Mouse (Mus musculus): ENCODE measurements at regions not wholly inside any gene's neighbourhood (a gene's known extent, or its start where the extent isn't known, plus 50 kb on each side); places are given as distances from the start of the nearest gene placed in this dataset.
"Not testable (repeated sequence)": the region's sequence is repeated elsewhere in the genome, so short reads cannot be mapped to it uniquely, and the experiment has no call there.

GRCm38 (mm10) chr3:157371509-157371908 is 162.5 kb upstream of the Zranb2 start:
- no peak overlapping the region for H3K9ac ChIP-seq
- ATAC-seq (replicated peaks; ENCODE audit: low FRiP score): no peak
- no peaks in the 10 kb centered on the region for H3K27me3 ChIP-seq
- H3K36me3 ChIP-seq: no peaks in the 10 kb centered on the region
- no peaks in the 10 kb centered on the region for H3K9me3 ChIP-seq (replicated peaks)
- 82% methylated on average over 3 of the region's 3 CpGs for WGBS
- H3K4me2 ChIP-seq: no peak overlapping the region
- H3K4me3 ChIP-seq (replicated peaks): no peak overlapping the region
- H3K4me1 ChIP-seq: no peaks in the 10 kb centered on the region
- no peak overlapping the region for H3K27ac ChIP-seq

- 51% methylated on average over 1 of the region's 1 CpGs for WGBS
These were observed 160.6 kb upstream of the Zranb2 start for GRCm38 (mm10) chr3:157373333-157373732.

GRCm38 (mm10) chr3:157374178-157374577 is 159.8 kb upstream of the Zranb2 start:
- Histone ChIP-seq H3K36me3 (no peaks in the 10 kb centered on the region), H3K27me3 (no peaks in the 10 kb centered on the region), H3K27ac (no peak overlapping the region), H3K4me2 (no peak overlapping the region), H3K4me1 (no peaks in the 10 kb centered on the region), H3K9ac (no peak overlapping the region), H3K9me3 (replicated peaks) (no peaks in the 10 kb centered on the region), H3K4me3 (replicated peaks) (no peak overlapping the region)
- 71% methylated on average over 1 of the region's 1 CpGs for WGBS
- ATAC-seq (replicated peaks; ENCODE audit: low FRiP score): no peak

More at GRCm38 (mm10) chr3:157373333-157373732, 160.6 kb upstream of the Zranb2 start:
- Histone ChIP-seq H3K9ac (no peak overlapping the region), H3K4me1 (no peaks in the 10 kb centered on the region), H3K4me2 (no peak overlapping the region), H3K36me3 (no peaks in the 10 kb centered on the region), H3K9me3 (replicated peaks) (no peaks in the 10 kb centered on the region), H3K4me3 (replicated peaks) (no peak overlapping the region), H3K27ac (no peak overlapping the region), H3K27me3 (no peaks in the 10 kb centered on the region)
- ATAC-seq (replicated peaks; ENCODE audit: low FRiP score): no peak

- Histone ChIP-seq H3K4me3 (replicated peaks) (no peak overlapping the region), H3K4me1 (no peaks in the 10 kb centered on the region), H3K27ac (no peak overlapping the region), H3K9ac (no peak overlapping the region), H3K4me2 (no peak overlapping the region), H3K9me3 (replicated peaks) (no peaks in the 10 kb centered on the region), H3K27me3 (no peaks in the 10 kb centered on the region), H3K36me3 (no peaks in the 10 kb centered on the region)
- WGBS: 62% methylated on average over 8 of the region's 8 CpGs
- no peak for ATAC-seq (replicated peaks; ENCODE audit: low FRiP score)
These were observed 156.4 kb upstream of the Zranb2 start for GRCm38 (mm10) chr3:157377531-157377930.

GRCm38 (mm10) chr3:157378127-157378526 is 155.8 kb upstream of the Zranb2 start:
- no peak overlapping the region for H3K9ac ChIP-seq
- H3K36me3 ChIP-seq: no peaks in the 10 kb centered on the region
- H3K4me2 ChIP-seq: 0 out of 2 replicates have a peak overlapping the region, but pooled peaks have one; percentile 15
- 25% methylated on average over 7 of the region's 7 CpGs for WGBS
- peak; percentile 56; the same call in 1 of the 2 replicates for ATAC-seq (replicated peaks; ENCODE audit: low FRiP score)
- no peak overlapping the region for H3K4me3 ChIP-seq (replicated peaks)
- no peaks in the 10 kb centered on the region for H3K27me3 ChIP-seq
- H3K27ac ChIP-seq: no peak overlapping the region
- H3K4me1 ChIP-seq: no peaks in the 10 kb centered on the region
- H3K9me3 ChIP-seq (replicated peaks): no peaks in the 10 kb centered on the region

- H3K9ac ChIP-seq: no peak overlapping the region
- no peaks in the 10 kb centered on the region for H3K9me3 ChIP-seq (replicated peaks)
- H3K27me3 ChIP-seq: no peaks in the 10 kb centered on the region
- H3K4me1 ChIP-seq: no peaks in the 10 kb centered on the region
- no peak overlapping the region for H3K4me3 ChIP-seq (replicated peaks)
- ATAC-seq (replicated peaks; ENCODE audit: low FRiP score): no peak
- H3K36me3 ChIP-seq: no peaks in the 10 kb centered on the region
- no peak overlapping the region for H3K27ac ChIP-seq
- 73% methylated on average over 1 of the region's 1 CpGs for WGBS
- no peak overlapping the region for H3K4me2 ChIP-seq
These were observed 142.1 kb upstream of the Zranb2 start for GRCm38 (mm10) chr3:157391835-157392234.

GRCm38 (mm10) chr3:157393903-157394302 is 140.1 kb upstream of the Zranb2 start:
- H3K27ac ChIP-seq: no peak overlapping the region
- H3K4me2 ChIP-seq: no peak overlapping the region
- no peaks in the 10 kb centered on the region for H3K36me3 ChIP-seq
- 79% methylated on average over 1 of the region's 1 CpGs for WGBS
- no peaks in the 10 kb centered on the region for H3K27me3 ChIP-seq
- no peaks in the 10 kb centered on the region for H3K4me1 ChIP-seq
- H3K4me3 ChIP-seq (replicated peaks): no peak overlapping the region
- H3K9ac ChIP-seq: no peak overlapping the region
- no peak for ATAC-seq (replicated peaks; ENCODE audit: low FRiP score)
- H3K9me3 ChIP-seq (replicated peaks): no peaks in the 10 kb centered on the region

GRCm38 (mm10) chr3:157399909-157400308 is 134.1 kb upstream of the Zranb2 start:
- no peaks in the 10 kb centered on the region for H3K36me3 ChIP-seq
- no peak overlapping the region for H3K27ac ChIP-seq
- WGBS: 73% methylated on average over 3 of the region's 3 CpGs
- H3K4me1 ChIP-seq: no peaks in the 10 kb centered on the region
- no peaks in the 10 kb centered on the region; the same call in 1 of the 2 replicates for H3K9me3 ChIP-seq (replicated peaks)
- no peak overlapping the region for H3K4me3 ChIP-seq (replicated peaks)
- H3K27me3 ChIP-seq: no peaks in the 10 kb centered on the region
- no peak for ATAC-seq (replicated peaks; ENCODE audit: low FRiP score)
- H3K4me2 ChIP-seq: no peak overlapping the region
- no peak overlapping the region for H3K9ac ChIP-seq

- WGBS: 65% methylated on average over 3 of the region's 3 CpGs
These were observed 129.9 kb upstream of the Zranb2 start for GRCm38 (mm10) chr3:157404054-157404453.

GRCm38 (mm10) chr3:157423447-157423846 is 110.5 kb upstream of the Zranb2 start:
- H3K9ac ChIP-seq; H3K27me3 ChIP-seq; H3K9me3 ChIP-seq (replicated peaks); ATAC-seq (replicated peaks; ENCODE audit: low FRiP score); H3K4me1 ChIP-seq; H3K27ac ChIP-seq; H3K36me3 ChIP-seq; H3K4me2 ChIP-seq; H3K4me3 ChIP-seq (replicated peaks): not testable (repeated sequence)
- 57% methylated on average over 1 of the region's 1 CpGs for WGBS

More at GRCm38 (mm10) chr3:157404054-157404453, 129.9 kb upstream of the Zranb2 start:
- Histone ChIP-seq H3K4me1 (no peaks in the 10 kb centered on the region), H3K4me3 (replicated peaks) (no peak overlapping the region), H3K4me2 (no peak overlapping the region), H3K27ac (no peak overlapping the region), H3K9ac (no peak overlapping the region), H3K36me3 (no peaks in the 10 kb centered on the region), H3K9me3 (replicated peaks) (no peaks in the 10 kb centered on the region; the same call in 1 of the 2 replicates), H3K27me3 (no peaks in the 10 kb centered on the region)
- no peak for ATAC-seq (replicated peaks; ENCODE audit: low FRiP score)

- 41% methylated on average over 3 of the region's 3 CpGs for WGBS
These were observed 107.2 kb upstream of the Zranb2 start for GRCm38 (mm10) chr3:157426720-157427119.

GRCm38 (mm10) chr3:157449794-157450193 is 84.2 kb upstream of the Zranb2 start:
- no peaks in the 10 kb centered on the region for H3K27me3 ChIP-seq
- no peak for ATAC-seq (replicated peaks; ENCODE audit: low FRiP score)
- H3K27ac ChIP-seq: no peak overlapping the region
- no peak overlapping the region for H3K4me2 ChIP-seq
- H3K9me3 ChIP-seq (replicated peaks): no peaks in the 10 kb centered on the region
- H3K9ac ChIP-seq: no peak overlapping the region
- H3K36me3 ChIP-seq: no peaks in the 10 kb centered on the region
- H3K4me3 ChIP-seq (replicated peaks): no peak overlapping the region
- no peaks in the 10 kb centered on the region for H3K4me1 ChIP-seq

More at GRCm38 (mm10) chr3:157426720-157427119, 107.2 kb upstream of the Zranb2 start:
- Histone ChIP-seq H3K27ac (no peak overlapping the region), H3K9me3 (replicated peaks) (no peaks in the 10 kb centered on the region), H3K27me3 (no peaks in the 10 kb centered on the region), H3K9ac (no peak overlapping the region), H3K4me1 (no peaks in the 10 kb centered on the region), H3K36me3 (no peaks in the 10 kb centered on the region), H3K4me2 (no peak overlapping the region), H3K4me3 (replicated peaks) (no peak overlapping the region)
- no peak for ATAC-seq (replicated peaks; ENCODE audit: low FRiP score)

GRCm38 (mm10) chr3:157471600-157471999 is 62.4 kb upstream of the Zranb2 start:
- H3K4me3 ChIP-seq (replicated peaks): no peak overlapping the region
- WGBS: 89% methylated on average over 2 of the region's 2 CpGs
- H3K27ac ChIP-seq: no peak overlapping the region
- ATAC-seq (replicated peaks; ENCODE audit: low FRiP score): no peak
- no peaks in the 10 kb centered on the region for H3K9me3 ChIP-seq (replicated peaks)
- no peaks in the 10 kb centered on the region for H3K36me3 ChIP-seq
- no peak overlapping the region for H3K4me2 ChIP-seq
- H3K9ac ChIP-seq: no peak overlapping the region
- H3K4me1 ChIP-seq: no peaks in the 10 kb centered on the region
- no peaks in the 10 kb centered on the region for H3K27me3 ChIP-seq

Data from kidney, embryonic 15.5 days (tissue).